Mouse (Mus musculus): ENCODE measurements at regions not wholly inside any gene's neighbourhood (a gene's known extent, or its start where the extent isn't known, plus 50 kb on each side); places are given as distances from the start of the nearest gene placed in this dataset.

GRCm38 (mm10) chr7:37363629-37364175 is 409.7 kb downstream of the Zfp536 start:
- Histone ChIP-seq H3K36me3 (ENCODE audit: control insufficient read depth, insufficient read depth, low read length) (no peaks in the 10 kb centered on the region), H3K9ac (ENCODE audit: low read depth, low read length) (no peak overlapping the region), H3K4me1 (ENCODE audit: control insufficient read depth, insufficient read depth, low read length) (peaks cover 16% of the 10 kb centered on the region), H3K4me3 (ENCODE audit: low read length) (no peak overlapping the region), H3K4me2 (ENCODE audit: low read depth, low read length) (no peak overlapping the region), H3K27me3 (replicated peaks; ENCODE audit: control insufficient read depth, insufficient read depth, low read length) (no peaks in the 10 kb centered on the region), H3K27ac (ENCODE audit: low read length) (peak overlapping the region; percentile 63; the same call in 1 of the 2 replicates), H3K9me3 (ENCODE audit: control insufficient read depth, low read length) (no peaks in the 10 kb centered on the region)
- ATAC-seq: no peak
- 21% methylated on average over 10 of the region's 10 CpGs for WGBS

GRCm38 (mm10) chr7:37364221-37364620 is 409.2 kb downstream of the Zfp536 start:
- Histone ChIP-seq H3K27me3 (replicated peaks; ENCODE audit: control insufficient read depth, insufficient read depth, low read length) (no peaks in the 10 kb centered on the region), H3K4me1 (ENCODE audit: control insufficient read depth, insufficient read depth, low read length) (peaks cover 16% of the 10 kb centered on the region), H3K36me3 (ENCODE audit: control insufficient read depth, insufficient read depth, low read length) (no peaks in the 10 kb centered on the region), H3K4me2 (ENCODE audit: low read depth, low read length) (no peak overlapping the region), H3K27ac (ENCODE audit: low read length) (peak overlapping the region; percentile 63; the same call in 1 of the 2 replicates), H3K9ac (ENCODE audit: low read depth, low read length) (no peak overlapping the region), H3K4me3 (ENCODE audit: low read length) (no peak overlapping the region), H3K9me3 (ENCODE audit: control insufficient read depth, low read length) (no peaks in the 10 kb centered on the region)
- 48% methylated on average over 9 of the region's 9 CpGs for WGBS
- ATAC-seq: no peak

- H3K9ac ChIP-seq (ENCODE audit: low read depth, low read length): no peak overlapping the region
- no peak for ATAC-seq
- H3K4me3 ChIP-seq (ENCODE audit: low read length): no peak overlapping the region
- no peaks in the 10 kb centered on the region for H3K27me3 ChIP-seq (replicated peaks; ENCODE audit: control insufficient read depth, insufficient read depth, low read length)
- H3K36me3 ChIP-seq (ENCODE audit: control insufficient read depth, insufficient read depth, low read length): no peaks in the 10 kb centered on the region
- no peak overlapping the region for H3K4me2 ChIP-seq (ENCODE audit: low read depth, low read length)
- H3K27ac ChIP-seq (ENCODE audit: low read length): no peak overlapping the region
- 62% methylated on average over 19 of the region's 19 CpGs for WGBS
- H3K9me3 ChIP-seq (ENCODE audit: control insufficient read depth, low read length): no peaks in the 10 kb centered on the region
- peaks cover 16% of the 10 kb centered on the region for H3K4me1 ChIP-seq (ENCODE audit: control insufficient read depth, insufficient read depth, low read length)
Observed at GRCm38 (mm10) chr7:37366006-37366405, 407.4 kb downstream of the Zfp536 start.

- H3K4me3 ChIP-seq (ENCODE audit: low read length): no peak overlapping the region
- H3K4me2 ChIP-seq (ENCODE audit: low read depth, low read length): no peak overlapping the region
- no peaks in the 10 kb centered on the region for H3K9me3 ChIP-seq (ENCODE audit: control insufficient read depth, low read length)
- H3K9ac ChIP-seq (ENCODE audit: low read depth, low read length): no peak overlapping the region
- WGBS: 66% methylated on average over 4 of the region's 4 CpGs
- H3K36me3 ChIP-seq (ENCODE audit: control insufficient read depth, insufficient read depth, low read length): no peaks in the 10 kb centered on the region
- no peaks in the 10 kb centered on the region for H3K4me1 ChIP-seq (ENCODE audit: control insufficient read depth, insufficient read depth, low read length)
- ATAC-seq: no peak
- no peak overlapping the region for H3K27ac ChIP-seq (ENCODE audit: low read length)
- H3K27me3 ChIP-seq (replicated peaks; ENCODE audit: control insufficient read depth, insufficient read depth, low read length): no peaks in the 10 kb centered on the region
Observed at GRCm38 (mm10) chr7:37369698-37370097, 403.7 kb downstream of the Zfp536 start.

- ATAC-seq: no peak
- Histone ChIP-seq H3K27me3 (replicated peaks; ENCODE audit: control insufficient read depth, insufficient read depth, low read length) (no peaks in the 10 kb centered on the region), H3K4me2 (ENCODE audit: low read depth, low read length) (no peak overlapping the region; the same call in 1 of the 2 replicates)
Observed at GRCm38 (mm10) chr7:37373864-37374263, 399.6 kb downstream of the Zfp536 start.

GRCm38 (mm10) chr7:37375044-37375443 is 398.4 kb downstream of the Zfp536 start:
- Histone ChIP-seq H3K27ac (ENCODE audit: low read length) (no peak overlapping the region), H3K4me2 (ENCODE audit: low read depth, low read length) (no peak overlapping the region), H3K9me3 (ENCODE audit: control insufficient read depth, low read length) (no peaks in the 10 kb centered on the region), H3K4me3 (ENCODE audit: low read length) (no peak overlapping the region), H3K9ac (ENCODE audit: low read depth, low read length) (no peak overlapping the region), H3K36me3 (ENCODE audit: control insufficient read depth, insufficient read depth, low read length) (no peaks in the 10 kb centered on the region), H3K27me3 (replicated peaks; ENCODE audit: control insufficient read depth, insufficient read depth, low read length) (no peaks in the 10 kb centered on the region), H3K4me1 (ENCODE audit: control insufficient read depth, insufficient read depth, low read length) (peaks cover 6% of the 10 kb centered on the region; the same call in 1 of the 2 replicates)
- WGBS: 67% methylated on average over 9 of the region's 9 CpGs
- no peak for ATAC-seq

More at GRCm38 (mm10) chr7:37373864-37374263, 399.6 kb downstream of the Zfp536 start:
- Histone ChIP-seq H3K9ac (ENCODE audit: low read depth, low read length) (no peak overlapping the region), H3K27ac (ENCODE audit: low read length) (no peak overlapping the region), H3K9me3 (ENCODE audit: control insufficient read depth, low read length) (no peaks in the 10 kb centered on the region), H3K4me3 (ENCODE audit: low read length) (no peak overlapping the region), H3K36me3 (ENCODE audit: control insufficient read depth, insufficient read depth, low read length) (no peaks in the 10 kb centered on the region), H3K4me1 (ENCODE audit: control insufficient read depth, insufficient read depth, low read length) (peaks cover 6% of the 10 kb centered on the region; the same call in 1 of the 2 replicates)
- 12% methylated on average over 11 of the region's 11 CpGs for WGBS

- Histone ChIP-seq H3K9me3 (ENCODE audit: control insufficient read depth, low read length) (no peaks in the 10 kb centered on the region), H3K27ac (ENCODE audit: low read length) (no peak overlapping the region), H3K4me1 (ENCODE audit: control insufficient read depth, insufficient read depth, low read length) (peaks cover 6% of the 10 kb centered on the region; the same call in 1 of the 2 replicates), H3K36me3 (ENCODE audit: control insufficient read depth, insufficient read depth, low read length) (no peaks in the 10 kb centered on the region), H3K4me3 (ENCODE audit: low read length) (no peak overlapping the region), H3K4me2 (ENCODE audit: low read depth, low read length) (no peak overlapping the region), H3K9ac (ENCODE audit: low read depth, low read length) (no peak overlapping the region), H3K27me3 (replicated peaks; ENCODE audit: control insufficient read depth, insufficient read depth, low read length) (no peaks in the 10 kb centered on the region)
- no peak for ATAC-seq
- WGBS: 61% methylated on average over 11 of the region's 11 CpGs
Observed at GRCm38 (mm10) chr7:37375591-37375990, 397.9 kb downstream of the Zfp536 start.

GRCm38 (mm10) chr7:37376207-37376606 is 397.2 kb downstream of the Zfp536 start:
- Histone ChIP-seq H3K4me1 (ENCODE audit: control insufficient read depth, insufficient read depth, low read length) (peaks cover 6% of the 10 kb centered on the region; the same call in 1 of the 2 replicates), H3K9ac (ENCODE audit: low read depth, low read length) (no peak overlapping the region), H3K4me3 (ENCODE audit: low read length) (no peak overlapping the region), H3K27me3 (replicated peaks; ENCODE audit: control insufficient read depth, insufficient read depth, low read length) (no peaks in the 10 kb centered on the region), H3K36me3 (ENCODE audit: control insufficient read depth, insufficient read depth, low read length) (no peaks in the 10 kb centered on the region), H3K27ac (ENCODE audit: low read length) (no peak overlapping the region), H3K9me3 (ENCODE audit: control insufficient read depth, low read length) (no peaks in the 10 kb centered on the region), H3K4me2 (ENCODE audit: low read depth, low read length) (no peak overlapping the region)
- WGBS: 27% methylated on average over 6 of the region's 6 CpGs
- ATAC-seq: no peak

- Histone ChIP-seq H3K27ac (ENCODE audit: low read length) (no peak overlapping the region), H3K4me2 (ENCODE audit: low read depth, low read length) (peak overlapping the region; percentile 40), H3K9ac (ENCODE audit: low read depth, low read length) (0 out of 2 replicates have a peak overlapping the region, but pooled peaks have one; percentile 24), H3K27me3 (replicated peaks; ENCODE audit: control insufficient read depth, insufficient read depth, low read length) (no peaks in the 10 kb centered on the region), H3K4me1 (ENCODE audit: control insufficient read depth, insufficient read depth, low read length) (peaks cover 6% of the 10 kb centered on the region; the same call in 1 of the 2 replicates), H3K36me3 (ENCODE audit: control insufficient read depth, insufficient read depth, low read length) (no peaks in the 10 kb centered on the region), H3K4me3 (ENCODE audit: low read length) (no peak overlapping the region), H3K9me3 (ENCODE audit: control insufficient read depth, low read length) (no peaks in the 10 kb centered on the region)
- peak; percentile 55 for ATAC-seq
- WGBS: 28% methylated on average over 19 of the region's 19 CpGs
Observed at GRCm38 (mm10) chr7:37377889-37378521, 395.4 kb downstream of the Zfp536 start.
